Mouse (Mus musculus) retina, postnatal 7 days (tissue): ENCODE data around the gene Pld5.
A peak's percentile ranks its signal among the peaks of the same experiment; 100 is the strongest.
"Not testable (repeated sequence)": the region's sequence is repeated elsewhere in the genome, so short reads cannot be mapped to it uniquely, and the experiment has no call there.

Experiments used
- DNase-seq: peaks from one replicate; pipeline ENCODE4 v3.0.0-alpha.2; 2012; ENCODE audit warnings: low read depth, low spot score

The Pld5 gene

GRCm38 (mm10) chr1:176046375-176046774 is 228.7 kb downstream of the Pld5 start:
- no peak for DNase-seq

GRCm38 (mm10) chr1:176043056-176043455 is 232.1 kb downstream of the Pld5 start:
- peak; percentile 66 for DNase-seq

GRCm38 (mm10) chr1:176039923-176040322 is 235.2 kb downstream of the Pld5 start:
- DNase-seq, result no peak

- no peak for DNase-seq
Observed at GRCm38 (mm10) chr1:176036028-176036427, 239.1 kb downstream of the Pld5 start.

GRCm38 (mm10) chr1:176034699-176035098 is 240.4 kb downstream of the Pld5 start:
- no peak for DNase-seq

GRCm38 (mm10) chr1:176033698-176034097 is 241.4 kb downstream of the Pld5 start:
- no peak for DNase-seq

- no peak for DNase-seq
Observed at GRCm38 (mm10) chr1:176029063-176029462, 246.0 kb downstream of the Pld5 start.

GRCm38 (mm10) chr1:176028397-176028796 is 246.7 kb downstream of the Pld5 start:
- DNase-seq, result no peak

- no peak for DNase-seq
Observed at GRCm38 (mm10) chr1:176024501-176024900, 250.6 kb downstream of the Pld5 start.

- no peak for DNase-seq
Observed at GRCm38 (mm10) chr1:176018523-176018922, 256.6 kb downstream of the Pld5 start.

GRCm38 (mm10) chr1:176016076-176016475 is 259.0 kb downstream of the Pld5 start:
- DNase-seq, result no peak

- DNase-seq, result no peak
Observed at GRCm38 (mm10) chr1:176013497-176014268, 261.4 kb downstream of the Pld5 start.

- DNase-seq, result no peak
Observed at GRCm38 (mm10) chr1:176011535-176011934, 263.6 kb downstream of the Pld5 start.

GRCm38 (mm10) chr1:176011072-176011471 is 264.0 kb downstream of the Pld5 start:
- no peak for DNase-seq

GRCm38 (mm10) chr1:176008411-176008810 is 266.7 kb downstream of the Pld5 start:
- DNase-seq, result no peak

GRCm38 (mm10) chr1:176000599-176000998 is 274.5 kb downstream of the Pld5 start:
- DNase-seq, result no peak

- no peak for DNase-seq
Observed at GRCm38 (mm10) chr1:175997076-175997651, 277.9 kb downstream of the Pld5 start.

- DNase-seq, result no peak
Observed at GRCm38 (mm10) chr1:175988912-175989311, 286.2 kb downstream of the Pld5 start.

GRCm38 (mm10) chr1:175988448-175988847 is 286.7 kb downstream of the Pld5 start:
- DNase-seq, result no peak

GRCm38 (mm10) chr1:175979014-175979413 is 296.1 kb downstream of the Pld5 start, which contains the start of gene Rbm8a2:
Gene Rbm8a2, minus strand, starts transcription at chr1:175979114.
- DNase-seq, result not testable (repeated sequence)

GRCm38 (mm10) chr1:175970710-175971109 is 304.4 kb downstream of the Pld5 start:
- no peak for DNase-seq

- DNase-seq, result no peak
Observed at GRCm38 (mm10) chr1:175967004-175967745, 307.9 kb downstream of the Pld5 start.
